Mouse (Mus musculus) hindbrain, embryonic 16.5 days (tissue): ENCODE data around the gene Mroh2b. TPM values are rescaled to one million over a fixed set of nuclear protein-coding genes. Genes with fewer than 3 reads are reported as not detected.

Experiments
- polyA plus RNA-seq: library from polyadenylated mRNA; unstranded; fragments of >200 nt; fragmentation: Nextera tagmentation; extraction: Ambion mirVana; gene quantifications from 2 replicates; pipeline ENCODE4 v1.2.1, GENCODE M21; 2015

The Mroh2b gene
- polyA plus RNA-seq, 1 experiment from 2014 or later = not detected

Other genes starting within 250 kb of the Mroh2b start
- 0.16 TPM in 1 of 2 replicates, not detected in the other for gene C6, start 171.6 kb upstream of the Mroh2b start, polyA plus RNA-seq
- gene C7, start 165.0 kb downstream of the Mroh2b start, polyA plus RNA-seq = 0.11 and 0.12 TPM in 2 replicates
- gene Card6, start 209.8 kb downstream of the Mroh2b start, polyA plus RNA-seq = 0.42 and 0.56 TPM in 2 replicates
- gene Rpl37, start 217.9 kb downstream of the Mroh2b start, polyA plus RNA-seq = 243 and 252 TPM in 2 replicates
- 14.4 and 14.9 TPM in 2 replicates for gene Prkaa1, start 245.1 kb downstream of the Mroh2b start, polyA plus RNA-seq